Mouse (Mus musculus) neutrophil, adult 59 days (primary cell): ENCODE results near the gene Kir3dl2. TPM values are rescaled to one million over a fixed set of nuclear protein-coding genes. Genes with fewer than 3 reads are reported as not detected.

ENCODE experiments used
- total RNA-seq, 2 experiments: library from RNA; stranded (reverse); gene quantifications; 1 replicate in 1 of 2; 2 replicates in 1 of 2; pipeline ENCODE4 v1.2.4; 2023

The Kir3dl2 gene
- not detected for total RNA-seq

GRCm38 (mm10) chrX:136543956-136544355, at the start of gene Kir3dl2:
TSS of gene Kir3dl2 (minus strand) at chrX:136544056.

GRCm38 (mm10) chrX:136590199-136590896, 46.5 kb upstream of the Kir3dl2 start, which contains the start of gene Tceal3:
TSS of gene Tceal3 (plus strand) at chrX:136590842.

GRCm38 (mm10) chrX:136517699-136518098, 26.2 kb downstream of the Kir3dl2 start, which contains the start of gene Kir3dl1:
TSS of gene Kir3dl1 (plus strand) at chrX:136517999.

Other genes with a start within 250 kb of the Kir3dl2 start
- not detected for gene Kir3dl1, start 26.1 kb downstream of the Kir3dl2 start, total RNA-seq
- not detected for gene Tceal3, start 46.8 kb upstream of the Kir3dl2 start, total RNA-seq
- gene Tceal1, start 163.9 kb upstream of the Kir3dl2 start, total RNA-seq = not detected
- gene Morf4l2, start 199.6 kb upstream of the Kir3dl2 start, total RNA-seq = 10 to 100 TPM; 86.6 to 92.3 TPM
- gene Glra4, start 236.1 kb upstream of the Kir3dl2 start, total RNA-seq = not detected